Comparison of ENCODE assay signal across 24 mouse cellular contexts in genomic region chr13:73709491-73709890, GRCm38 (mm10). TPM values are rescaled to one million over a fixed set of nuclear protein-coding genes. Genes with fewer than 3 reads are reported as not detected.
A peak's percentile ranks its signal among the peaks of the same experiment; 100 is the strongest.
DNase-seq lines count a peak whose midpoint lies in the region; ATAC-seq and TF ChIP-seq lines count a peak whose summit lies in the region.
"Had no signal": no experiment of that assay in that cellular context is flagged by ENCODE, and none has a peak within 500 bp of the region (broad histone marks: within the 10 kb centered on the region; RNA-seq: fewer than 3 reads in every experiment).

No protein-coding gene starts in this region.

- DNase-seq in kidney, adult 2 months, result peak; percentile 84
- DNase-seq in NIH3T3 (ENCODE audit: low read depth), result peak; percentile 8
- peak; percentile 48 for DNase-seq in kidney, postnatal 10 days
- DNase-seq in right cerebral cortex, adult 18-20 months, result no peak
- no peak for DNase-seq in heart, adult 18-20 months
- DNase-seq in cerebellum, postnatal 4 days (ENCODE audit: low spot score in 2 of 2), result no peak
- DNase-seq: adrenal gland, adult 8-10 months; cerebellum, postnatal 36 days; gastrocnemius, postnatal 10 days; heart, adult 2 months; lung, postnatal 36 days had no signal

- H3K9ac ChIP-seq in kidney, embryonic 16.5 days (replicated peaks; ENCODE audit: low read length), result no peak overlapping the region
- H3K9ac ChIP-seq: embryonic facial prominence, embryonic 13.5 days; heart, embryonic 15.5 days; liver, embryonic 15.5 days had no signal

- H3K4me3 ChIP-seq in kidney, adult 2 months (ENCODE audit: insufficient read depth, low read depth, low read length), result no peak overlapping the region
- H3K4me3 ChIP-seq in kidney, embryonic 16.5 days (ENCODE audit: low read length), result no peak overlapping the region
- H3K4me3 ChIP-seq: embryonic facial prominence, embryonic 13.5 days; heart, adult 2 months; heart, embryonic 15.5 days; liver, embryonic 15.5 days had no signal

- H3K9me3 ChIP-seq in kidney, embryonic 16.5 days (ENCODE audit: low read length), result no peaks in the 10 kb centered on the region
- H3K9me3 ChIP-seq: embryonic facial prominence, embryonic 13.5 days; G1E; heart, embryonic 15.5 days; liver, embryonic 15.5 days had no signal

- no peak for TF ChIP-seq CTCF in kidney, adult 2 months (conservative IDR thresholded peaks at IDR 0.05; ENCODE audit: insufficient read depth, insufficient read length, low read depth, low read length)

- no peaks in the 10 kb centered on the region for H3K27me3 ChIP-seq in kidney, adult 2 months (replicated peaks; ENCODE audit: control insufficient read depth, insufficient read depth, low read length)
- no peaks in the 10 kb centered on the region for H3K27me3 ChIP-seq in kidney, embryonic 16.5 days (ENCODE audit: insufficient read depth, low read length)
- H3K27me3 ChIP-seq: embryonic facial prominence, embryonic 13.5 days; heart, embryonic 15.5 days; liver, embryonic 15.5 days had no signal

- no peak overlapping the region for H3K4me2 ChIP-seq in kidney, embryonic 16.5 days (replicated peaks; ENCODE audit: low read depth, low read length)
- H3K4me2 ChIP-seq: embryonic facial prominence, embryonic 13.5 days; heart, embryonic 15.5 days; liver, embryonic 15.5 days had no signal

- no peak for ATAC-seq in kidney, embryonic 16.5 days (ENCODE audit: low FRiP score, low TSS enrichment)
- peak; percentile 30 for ATAC-seq in CD4-positive, CD25-positive, alpha-beta regulatory T cell, adult 4 months
- ATAC-seq: intestine, embryonic 16.5 days had no signal

- H3K27ac ChIP-seq in kidney, adult 2 months (ENCODE audit: insufficient read depth, low read depth, low read length), result peak overlapping the region; percentile 45; the same call in 1 of the 2 replicates
- H3K27ac ChIP-seq in kidney, embryonic 16.5 days (ENCODE audit: low read length), result no peak overlapping the region
- H3K27ac ChIP-seq: embryonic facial prominence, embryonic 13.5 days; heart, adult 2 months; heart, embryonic 15.5 days; liver, embryonic 15.5 days had no signal

- H3K4me1 ChIP-seq in kidney, adult 2 months (ENCODE audit: control insufficient read depth, insufficient read depth, low read length), result peaks cover 21% of the 10 kb centered on the region
- H3K4me1 ChIP-seq in kidney, embryonic 16.5 days (ENCODE audit: insufficient read depth, low read length), result peaks cover 12% of the 10 kb centered on the region; the same call in 1 of the 2 replicates
- H3K4me1 ChIP-seq: embryonic facial prominence, embryonic 13.5 days had no signal

- 32% methylated on average over 6 of the region's 6 CpGs for WGBS in kidney, adult 2 months
- WGBS in kidney, embryonic 16.5 days, result 35% methylated on average over 6 of the region's 6 CpGs

- no peaks in the 10 kb centered on the region for H3K36me3 ChIP-seq in kidney, adult 2 months (ENCODE audit: control insufficient read depth, insufficient read depth, low read length)
- H3K36me3 ChIP-seq in kidney, embryonic 16.5 days (ENCODE audit: insufficient read depth, low read length), result no peaks in the 10 kb centered on the region
- H3K36me3 ChIP-seq: embryonic facial prominence, embryonic 13.5 days; G1E; heart, embryonic 15.5 days; liver, embryonic 15.5 days had no signal

- TF ChIP-seq POLR2A in kidney, adult 2 months (IDR thresholded peaks at IDR 0.05; ENCODE audit: low read depth, low read length), result no peak

RNA-seq across cellular contexts. Expression of gene Slc6a19, which starts 4.8 kb away (rescaled TPM):
- polyA plus RNA-seq in kidney, adult 2 months (2012; rRNA removed), result 884 and 1,011 TPM in 2 replicates
- polyA plus RNA-seq in kidney, embryonic 16.5 days (2015; fragmentation: Nextera tagmentation; extraction: Ambion mirVana), result 2.1 and 2.3 TPM in 2 replicates
- not detected for polyA plus RNA-seq in CD4-positive, CD25-positive, alpha-beta regulatory T cell, adult 4 months (2017; shearing (Covaris generic))
- under 1 TPM in 1 of 2 experiments, not detected in 1; 0.28 TPM for total RNA-seq in heart, adult 18-20 months (2021)
- total RNA-seq: gastrocnemius, postnatal 10 days; heart, adult 2 months; hematopoietic stem cell, adult 5-6 weeks; left cerebral cortex, postnatal 10 days had no signal
- polyA plus RNA-seq: embryonic facial prominence, embryonic 13.5 days; G1E; heart, embryonic 15.5 days; limb, embryonic 14.5 days had no signal

RNA-seq across cellular contexts. Expression of gene Slc12a7, which starts 23.4 kb away (rescaled TPM):
- 104 and 109 TPM in 2 replicates for polyA plus RNA-seq in kidney, adult 2 months (2012; rRNA removed)
- 27.0 and 28.1 TPM in 2 replicates for polyA plus RNA-seq in kidney, embryonic 16.5 days (2015; fragmentation: Nextera tagmentation; extraction: Ambion mirVana)
- 10 to 100 TPM; 37.2 to 50.1 TPM for polyA plus RNA-seq in CD4-positive, CD25-positive, alpha-beta regulatory T cell, adult 4 months (2017; shearing (Covaris generic))
- total RNA-seq in heart, adult 18-20 months (2021), result 100 to 1,000 TPM; 189 to 209 TPM

RNA-seq across cellular contexts. Expression of gene Slc6a18, which starts 31.7 kb away (rescaled TPM):
- 438 and 863 TPM in 2 replicates for polyA plus RNA-seq in kidney, adult 2 months (2012; rRNA removed)
- 34.6 and 38.4 TPM in 2 replicates for polyA plus RNA-seq in kidney, embryonic 16.5 days (2015; fragmentation: Nextera tagmentation; extraction: Ambion mirVana)
- not detected for polyA plus RNA-seq in CD4-positive, CD25-positive, alpha-beta regulatory T cell, adult 4 months (2017; shearing (Covaris generic))
- not detected for total RNA-seq in heart, adult 18-20 months (2021)
- total RNA-seq: adrenal gland, adult 8-10 months; heart, adult 2 months; hematopoietic stem cell, adult 5-6 weeks; layer of hippocampus, postnatal 10 days; left cerebral cortex, postnatal 10 days; monocyte, adult 5-6 weeks had no signal
- polyA plus RNA-seq: embryonic facial prominence, embryonic 13.5 days; G1E; heart, adult 2 months; heart, embryonic 15.5 days; intestine, embryonic 16.5 days; liver, embryonic 15.5 days; neural tube, embryonic 14.5 days had no signal

Comparison
In these comparisons a context has a peak if more than half of its experiments do, and no peak if none do; other contexts are left out.
1. RNA of gene Slc6a19, which starts 4.8 kb away (polyA plus RNA-seq): 884 to 1,011 TPM in kidney, adult 2 months; 2.1 to 2.3 TPM in kidney, embryonic 16.5 days and not detected in CD4-positive, CD25-positive, alpha-beta regulatory T cell, adult 4 months; every median in the first group is over 100 times any median in the second.
2. DNase-seq: peak in kidney, adult 2 months (single experiment), NIH3T3 (single experiment) and kidney, postnatal 10 days (single experiment); none in right cerebral cortex, adult 18-20 months (single experiment), heart, adult 18-20 months (0 of 2) and cerebellum, postnatal 4 days (0 of 2).
3. RNA of gene Slc6a18, which starts 31.7 kb away (polyA plus RNA-seq): 438 to 863 TPM in kidney, adult 2 months and 34.6 to 38.4 TPM in kidney, embryonic 16.5 days; not detected in CD4-positive, CD25-positive, alpha-beta regulatory T cell, adult 4 months; every median in the first group is over 10 times any median in the second.